Mouse (Mus musculus) midbrain, embryonic 11.5 days (tissue): Measurements from ENCODE around the gene T. TPM values are rescaled to one million over a fixed set of nuclear protein-coding genes. Genes with fewer than 3 reads are reported as not detected.
A peak's percentile ranks its signal among the peaks of the same experiment; 100 is the strongest.

ENCODE experiments used
- ATAC-seq: fragments of 200-750 bp; cut with Nextera tagmentation; 2 replicates; pipeline ENCODE4 v1.8.0; 2017; ENCODE audit warnings: moderate TSS enrichment, moderate library complexity; ENCODE audit not compliant: low FRiP score
- DNase-seq: peaks from one replicate; pipeline ENCODE4 v3.0.0; 2015; ENCODE audit warnings: low spot score; ENCODE audit errors: missing footprints
- H3K27ac ChIP-seq: fragments of 300-500 bp; sonication (generic); 2 replicates; pipeline ENCODE4 v1.5.1; 2014; ENCODE audit warnings: low read depth, low read length
- H3K27me3 ChIP-seq: fragments of 300-500 bp; sonication (generic); 2 replicates; pipeline ENCODE4 v1.6.1; 2014; ENCODE audit warnings: mild to moderate bottlenecking, low read length, moderate library complexity, mixed read lengths; ENCODE audit not compliant: control insufficient read depth, insufficient read depth
- H3K36me3 ChIP-seq: fragments of 300-500 bp; sonication (generic); 2 replicates; pipeline ENCODE4 v1.6.1; 2014; ENCODE audit warnings: mild to moderate bottlenecking, low read length, moderate library complexity, mixed read lengths; ENCODE audit not compliant: control insufficient read depth, insufficient read depth
- H3K4me1 ChIP-seq: fragments of 300-500 bp; sonication (generic); 2 replicates; pipeline ENCODE4 v1.6.1; 2014; ENCODE audit warnings: low read length; ENCODE audit not compliant: control insufficient read depth, insufficient read depth
- H3K4me2 ChIP-seq: fragments of 300-500 bp; sonication (generic); 2 replicates; pipeline ENCODE4 v1.6.1; 2014; ENCODE audit warnings: mild to moderate bottlenecking, moderate library complexity
- H3K4me3 ChIP-seq: fragments of 300-500 bp; sonication (generic); 2 replicates; pipeline ENCODE4 v1.5.1; 2014; ENCODE audit warnings: low read depth, low read length
- H3K9ac ChIP-seq: fragments of 300-500 bp; sonication (generic); 2 replicates; pipeline ENCODE4 v1.6.1; 2014; ENCODE audit warnings: low read length
- H3K9me3 ChIP-seq: fragments of 300-500 bp; sonication (generic); 2 replicates; pipeline ENCODE4 v1.6.1; 2016; ENCODE audit warnings: low read length; ENCODE audit not compliant: control insufficient read depth
- WGBS: fragments of 180-500 bp; shearing (Covaris S2); extraction: QIAGEN DNeasy Blood & Tissue Kit; methylation state at CpG from one replicate; pipeline ENCODE4 v1.1.7; 2014; 5-methylcytosine and 5-hydroxymethylcytosine counted together
- polyA plus RNA-seq: library from polyadenylated mRNA; unstranded; fragments of >200 nt; fragmentation: Nextera tagmentation; extraction: Ambion mirVana; gene quantifications from 2 replicates; pipeline ENCODE4 v1.2.1, GENCODE M21; 2014

Gene T
- polyA plus RNA-seq, 1 experiment from 2014 or later: 0.93 TPM

DNA sequence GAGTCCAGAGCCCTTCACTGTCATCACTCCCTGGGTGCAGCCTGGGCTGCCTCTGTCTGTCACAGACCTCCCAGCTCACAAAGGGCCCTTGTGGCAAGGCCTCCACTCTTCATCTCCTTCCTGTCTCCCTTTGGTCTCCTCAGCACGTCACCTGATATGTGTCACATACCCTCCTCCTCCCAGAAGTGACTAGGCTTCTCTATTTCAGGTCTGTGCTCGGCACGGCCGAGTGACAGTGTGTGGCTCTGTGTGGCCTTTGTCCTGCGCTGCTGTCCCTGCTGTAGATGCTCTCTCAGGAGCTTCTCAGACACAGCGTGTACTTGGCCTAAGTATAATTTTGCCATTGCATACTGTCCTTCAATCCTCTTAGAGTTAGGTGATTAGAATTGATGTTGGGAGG lies 21.0 kb downstream of the T start:
- Histone ChIP-seq H3K36me3 (no peaks in the 10 kb centered on the region), H3K9me3 (no peaks in the 10 kb centered on the region), H3K9ac (no peak overlapping the region), H3K4me1 (no peaks in the 10 kb centered on the region), H3K4me3 (no peak overlapping the region), H3K27me3 (no peaks in the 10 kb centered on the region), H3K4me2 (no peak overlapping the region), H3K27ac (no peak overlapping the region; the same call in 1 of the 2 replicates)
- ATAC-seq (no peak), DNase-seq (no peak)
- 62% methylated on average over 6 of the region's 6 CpGs for WGBS

DNA sequence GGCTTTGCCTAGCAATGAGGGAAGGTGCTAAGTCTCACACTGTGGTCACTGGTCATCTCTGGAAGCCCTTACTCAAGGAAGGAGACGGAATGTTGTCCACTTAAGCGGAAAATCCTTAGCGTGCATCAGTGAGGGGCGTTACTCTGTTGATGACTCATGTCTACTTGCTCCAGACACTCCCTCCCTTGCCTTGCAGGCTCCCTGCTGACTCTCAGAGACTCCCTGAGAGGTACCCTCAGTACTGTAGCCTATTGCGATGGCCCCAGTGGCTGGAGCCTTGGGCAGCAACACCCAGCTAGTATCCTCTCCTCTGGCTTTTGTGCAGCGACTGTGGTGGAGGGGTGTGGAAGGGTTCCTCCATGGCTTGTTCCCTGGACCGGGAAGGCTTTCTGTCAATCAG lies 21.4 kb downstream of the T start:
- no peak overlapping the region for H3K9ac ChIP-seq
- ATAC-seq (no peak), DNase-seq (no peak)
- H3K27me3 ChIP-seq: no peaks in the 10 kb centered on the region
- H3K27ac ChIP-seq: no peak overlapping the region; the same call in 1 of the 2 replicates
- no peaks in the 10 kb centered on the region for H3K9me3 ChIP-seq
- H3K4me2 ChIP-seq: no peak overlapping the region
- 65% methylated on average over 7 of the region's 7 CpGs for WGBS
- no peak overlapping the region for H3K4me3 ChIP-seq
- H3K36me3 ChIP-seq: no peaks in the 10 kb centered on the region
- H3K4me1 ChIP-seq: no peaks in the 10 kb centered on the region

- no peak for DNase-seq
- Histone ChIP-seq H3K36me3 (no peaks in the 10 kb centered on the region), H3K4me3 (no peak overlapping the region), H3K27me3 (no peaks in the 10 kb centered on the region), H3K4me1 (no peaks in the 10 kb centered on the region), H3K9ac (no peak overlapping the region), H3K27ac (no peak overlapping the region), H3K9me3 (no peaks in the 10 kb centered on the region), H3K4me2 (no peak overlapping the region)
- WGBS: 61% methylated on average over 9 of the region's 9 CpGs
- no peak for ATAC-seq
Measured at GRCm38 (mm10) chr17:8456856-8457460, 22.7 kb downstream of the T start.

GRCm38 (mm10) chr17:8461568-8461967 lies 27.3 kb downstream of the T start:
- 3% methylated on average over 4 of the region's 4 CpGs for WGBS
- H3K9ac ChIP-seq: no peak overlapping the region
- no peaks in the 10 kb centered on the region for H3K27me3 ChIP-seq
- no peak overlapping the region for H3K4me2 ChIP-seq
- DNase-seq (peak; percentile 92), ATAC-seq (no peak)
- no peak overlapping the region for H3K27ac ChIP-seq
- no peaks in the 10 kb centered on the region for H3K9me3 ChIP-seq
- no peak overlapping the region for H3K4me3 ChIP-seq
- no peaks in the 10 kb centered on the region for H3K36me3 ChIP-seq
- no peaks in the 10 kb centered on the region for H3K4me1 ChIP-seq

- Histone ChIP-seq H3K27ac (no peak overlapping the region), H3K4me1 (no peaks in the 10 kb centered on the region), H3K4me2 (no peak overlapping the region), H3K9ac (no peak overlapping the region), H3K36me3 (no peaks in the 10 kb centered on the region), H3K9me3 (no peaks in the 10 kb centered on the region), H3K27me3 (peaks cover 3% of the 10 kb centered on the region; the same call in 1 of the 2 replicates), H3K4me3 (no peak overlapping the region)
- peak; percentile 98 for DNase-seq
- ATAC-seq: peak; percentile 59; the same call in 1 of the 2 replicates
- 29% methylated on average over 9 of the region's 9 CpGs for WGBS
Measured at GRCm38 (mm10) chr17:8463482-8464128, 29.4 kb downstream of the T start.

DNA sequence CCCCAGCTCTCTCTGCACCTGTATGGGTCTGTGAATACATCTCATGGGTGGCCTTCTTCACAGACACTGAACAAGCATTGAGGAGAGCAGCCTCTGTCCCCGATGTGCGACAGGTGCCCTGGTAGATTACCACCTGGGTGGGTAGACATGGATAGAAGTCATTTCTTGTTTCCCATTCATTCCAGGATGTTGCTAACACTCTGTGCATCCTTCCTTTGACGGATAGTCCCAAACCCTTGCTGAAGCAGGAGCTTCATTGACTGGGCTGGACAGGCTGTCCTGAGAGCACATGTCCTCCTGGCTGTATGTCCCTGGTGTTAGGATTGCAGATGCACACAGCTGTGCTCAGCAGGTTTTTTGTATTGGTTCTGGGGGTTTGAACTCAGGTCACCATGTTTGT lies 33.5 kb downstream of the T start:
- Histone ChIP-seq H3K27me3 (peaks cover 3% of the 10 kb centered on the region; the same call in 1 of the 2 replicates), H3K36me3 (no peaks in the 10 kb centered on the region), H3K9me3 (no peaks in the 10 kb centered on the region), H3K4me2 (no peak overlapping the region), H3K4me1 (no peaks in the 10 kb centered on the region), H3K27ac (no peak overlapping the region), H3K4me3 (no peak overlapping the region), H3K9ac (no peak overlapping the region)
- ATAC-seq (no peak), DNase-seq (no peak)
- WGBS: 87% methylated on average over 3 of the region's 3 CpGs

DNA sequence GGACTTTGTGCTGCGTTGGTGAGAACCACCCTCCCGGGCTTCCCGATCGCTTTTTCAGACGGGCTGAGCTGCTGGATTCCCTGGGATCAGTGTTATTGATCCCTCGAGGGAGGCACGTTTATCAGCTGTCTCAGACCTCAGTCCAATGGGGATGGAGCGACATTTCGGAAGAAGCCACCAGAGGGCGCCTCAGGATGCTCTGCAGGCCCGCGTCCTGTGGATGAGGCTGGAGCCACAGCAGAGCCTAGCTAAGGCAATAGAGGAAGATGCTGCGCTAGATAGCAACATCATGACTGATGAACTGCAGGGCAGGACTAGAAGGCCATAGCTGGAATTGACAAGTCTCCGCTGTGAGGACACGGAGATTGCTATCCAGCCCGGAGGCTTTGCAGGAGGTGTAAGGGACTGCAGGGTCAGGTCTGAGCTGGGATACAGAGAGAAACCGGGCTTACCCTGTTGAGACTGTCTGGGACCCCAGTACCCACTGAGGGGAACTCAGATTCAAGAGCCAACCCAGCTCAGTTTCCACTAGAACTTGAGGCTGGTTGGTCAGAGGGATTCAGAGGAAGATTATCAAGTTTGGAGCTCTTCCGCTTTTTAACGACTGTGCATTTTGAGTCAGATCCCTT lies 34.6 kb downstream of the T start:
- no peak overlapping the region for H3K4me3 ChIP-seq
- no peak overlapping the region for H3K4me2 ChIP-seq
- H3K9me3 ChIP-seq: no peaks in the 10 kb centered on the region
- H3K9ac ChIP-seq: no peak overlapping the region
- no peak overlapping the region for H3K27ac ChIP-seq
- H3K4me1 ChIP-seq: no peaks in the 10 kb centered on the region
- ATAC-seq (peak; percentile 72), DNase-seq (peak; percentile 98)
- H3K36me3 ChIP-seq: no peaks in the 10 kb centered on the region
- peaks cover 3% of the 10 kb centered on the region; the same call in 1 of the 2 replicates for H3K27me3 ChIP-seq
- WGBS: 17% methylated on average over 19 of the region's 19 CpGs

DNA sequence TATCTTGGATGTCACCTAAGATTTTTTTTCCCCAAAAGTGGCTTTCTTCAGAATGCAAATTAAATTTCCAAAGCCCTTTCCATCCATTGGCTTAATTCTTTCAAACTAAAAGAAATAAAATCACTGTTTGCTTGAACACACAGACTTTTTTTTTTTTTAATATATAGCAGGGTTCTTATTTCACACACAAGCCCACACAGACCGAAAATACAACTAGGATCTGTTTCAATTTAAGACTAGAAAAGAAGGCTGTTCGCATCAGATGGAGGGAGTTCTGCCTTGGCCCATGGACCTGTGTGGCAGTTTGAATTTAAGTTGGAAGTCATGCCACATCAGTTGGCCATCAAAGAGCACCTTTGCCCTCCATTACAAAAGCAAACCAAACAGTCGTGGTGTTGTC lies 44.3 kb downstream of the T start:
- Histone ChIP-seq H3K27ac (no peak overlapping the region), H3K4me2 (no peak overlapping the region), H3K4me1 (no peaks in the 10 kb centered on the region), H3K4me3 (no peak overlapping the region), H3K9ac (no peak overlapping the region), H3K9me3 (no peaks in the 10 kb centered on the region), H3K27me3 (no peaks in the 10 kb centered on the region), H3K36me3 (no peaks in the 10 kb centered on the region)
- ATAC-seq: no peak
- WGBS: 79% methylated on average over 3 of the region's 3 CpGs
- DNase-seq: no peak

DNA sequence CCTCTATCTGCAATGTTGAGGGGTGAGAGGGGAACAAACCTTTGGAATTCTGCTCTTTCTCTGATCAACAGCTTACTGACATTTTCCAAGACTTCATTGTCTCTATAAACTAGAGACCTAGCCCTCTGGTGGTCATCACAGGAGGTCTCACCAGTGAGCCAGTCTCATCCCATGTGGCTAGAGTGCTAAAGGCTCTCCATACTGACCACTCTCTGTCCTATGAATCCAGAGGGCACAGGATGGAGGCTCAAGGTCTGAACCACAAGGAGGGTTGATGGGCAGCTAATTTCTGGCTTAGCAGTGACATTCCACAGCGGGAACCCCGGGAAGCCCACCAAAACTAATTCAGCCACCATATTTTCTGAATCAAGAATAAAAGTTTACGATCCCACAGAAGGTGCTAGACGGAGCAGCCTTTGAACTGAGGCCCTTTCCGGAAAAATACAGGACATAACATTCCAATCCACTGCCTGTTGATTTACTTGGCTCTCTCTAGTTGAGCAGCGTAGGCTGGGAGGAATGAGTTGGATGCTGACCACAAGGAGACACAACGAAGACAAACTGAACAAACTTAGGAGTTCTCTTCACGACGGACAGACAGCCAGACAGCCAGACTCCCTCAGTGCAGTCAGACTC lies 45.4 kb downstream of the T start:
- Histone ChIP-seq H3K9ac (no peak overlapping the region), H3K9me3 (no peaks in the 10 kb centered on the region), H3K36me3 (no peaks in the 10 kb centered on the region), H3K27me3 (no peaks in the 10 kb centered on the region), H3K4me1 (no peaks in the 10 kb centered on the region), H3K4me3 (no peak overlapping the region), H3K4me2 (no peak overlapping the region), H3K27ac (no peak overlapping the region)
- ATAC-seq: no peak
- WGBS: 88% methylated on average over 9 of the region's 9 CpGs
- no peak for DNase-seq
